Mouse (Mus musculus) mature B cell (primary cell): ENCODE measurements around the gene Tspan11.

ENCODE experiments used
- in situ Hi-C: fragments of 300-500 bp; cut with MboI; formaldehyde crosslinking; loops from 2 replicates; pipeline ENCODE4 v1.14.3; 2019

Gene Tspan11

DNA sequence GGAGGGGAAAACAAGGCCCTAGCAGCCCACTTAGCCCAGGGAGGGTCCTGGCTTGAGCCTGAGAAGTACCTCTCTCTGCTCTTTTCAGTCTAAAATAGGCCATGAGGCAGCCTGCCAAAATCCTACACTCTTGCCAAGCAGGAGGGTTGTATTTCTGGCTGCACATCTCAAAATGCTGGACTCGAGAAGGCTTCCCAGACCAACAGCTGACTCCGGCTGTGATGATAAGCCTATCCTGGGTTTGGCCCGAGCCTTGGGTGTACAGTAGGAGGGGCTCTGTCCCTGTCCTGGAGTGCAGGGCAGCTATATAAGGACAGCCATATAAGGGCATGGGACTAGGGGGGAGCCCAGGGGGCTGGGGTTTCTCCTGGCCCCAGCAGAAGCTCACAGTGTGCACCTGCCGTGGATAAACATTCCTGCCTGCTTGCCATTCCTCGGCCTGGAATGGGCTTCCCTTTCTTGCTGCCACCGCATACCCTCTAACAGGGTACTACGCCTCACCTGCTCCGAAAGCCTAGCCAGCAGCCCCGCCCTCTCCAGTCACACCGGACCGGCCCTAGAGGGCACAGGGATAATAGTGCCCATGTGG lies 102.3 kb downstream of the Tspan11 start:
- in situ Hi-C loops = no loop called here

DNA sequence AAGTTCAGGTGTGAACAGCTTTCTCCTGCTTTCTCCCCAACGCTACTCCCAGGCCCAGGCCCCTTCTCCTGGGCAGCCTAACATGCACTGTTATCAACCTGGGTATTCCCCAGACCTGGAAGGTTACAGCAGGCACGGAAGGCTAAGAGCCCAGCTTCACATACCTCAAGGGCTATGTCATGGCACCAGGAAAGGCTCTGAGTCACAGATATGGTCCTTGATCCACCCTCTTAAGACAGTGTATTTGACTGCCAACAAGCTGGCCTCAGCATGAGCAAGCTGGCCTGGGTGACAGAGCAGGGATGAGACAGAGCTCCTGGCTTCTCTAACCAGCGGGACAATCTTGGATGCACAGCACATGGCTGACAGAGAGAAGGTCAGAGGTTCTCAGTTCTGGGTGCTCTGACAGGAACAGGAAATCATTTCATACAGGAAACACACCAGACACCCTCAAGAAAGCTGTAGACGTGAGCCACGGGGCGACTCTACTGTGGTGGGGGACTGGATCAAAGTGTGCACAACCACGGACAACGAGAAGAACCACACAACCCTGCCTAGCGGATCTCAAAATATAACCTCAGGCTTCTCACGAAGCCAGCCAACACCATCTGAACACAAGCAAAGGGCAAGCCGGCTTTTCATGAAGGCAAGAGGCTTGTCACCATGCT lies 104.3 kb downstream of the Tspan11 start:
- in situ Hi-C loops = no loop called here

DNA sequence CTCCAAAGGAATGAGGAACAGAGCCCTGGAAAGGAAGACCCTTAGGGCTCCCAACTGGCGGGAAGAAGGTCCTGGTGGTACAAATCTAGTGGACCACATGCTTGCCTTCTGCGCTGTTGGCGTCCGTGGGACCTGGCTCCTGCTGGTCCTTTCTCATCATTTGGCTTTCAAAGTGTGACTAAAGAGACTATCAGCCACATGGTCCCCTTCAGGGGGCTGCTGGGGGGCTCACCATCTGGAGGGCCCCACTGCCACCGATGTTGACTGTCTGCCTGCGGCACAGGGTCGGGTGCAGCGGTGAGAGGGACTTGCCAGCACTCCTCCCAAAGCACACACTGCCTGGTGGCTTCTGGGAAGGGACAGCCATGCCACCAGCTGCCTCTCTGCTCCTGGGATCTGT lies 105.6 kb downstream of the Tspan11 start:
- in situ Hi-C loops = no loop called here

- in situ Hi-C loops = no loop called here
These were observed 109.5 kb downstream of the Tspan11 start for GRCm38 (mm10) chr6:127996928-127997327.

DNA sequence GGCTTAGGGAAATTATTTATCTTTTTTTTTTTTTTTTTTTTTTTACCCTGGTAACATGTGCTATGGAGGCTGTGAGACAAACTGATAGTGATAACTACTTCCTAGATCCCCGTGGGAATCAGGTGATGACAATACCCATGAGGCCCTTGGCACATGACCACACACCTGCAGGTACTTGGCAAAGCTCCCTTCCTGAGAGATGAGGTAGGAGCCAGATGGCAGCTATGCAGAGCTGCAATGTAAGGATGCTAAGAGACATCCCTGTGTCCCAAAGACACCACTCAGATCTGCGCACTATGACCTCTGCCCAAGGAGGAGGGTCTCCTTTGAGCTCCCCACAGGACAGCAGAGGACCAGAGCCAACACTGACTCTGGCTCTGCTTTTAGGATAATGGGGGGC lies 111.7 kb downstream of the Tspan11 start:
- in situ Hi-C loops = no loop called here

DNA sequence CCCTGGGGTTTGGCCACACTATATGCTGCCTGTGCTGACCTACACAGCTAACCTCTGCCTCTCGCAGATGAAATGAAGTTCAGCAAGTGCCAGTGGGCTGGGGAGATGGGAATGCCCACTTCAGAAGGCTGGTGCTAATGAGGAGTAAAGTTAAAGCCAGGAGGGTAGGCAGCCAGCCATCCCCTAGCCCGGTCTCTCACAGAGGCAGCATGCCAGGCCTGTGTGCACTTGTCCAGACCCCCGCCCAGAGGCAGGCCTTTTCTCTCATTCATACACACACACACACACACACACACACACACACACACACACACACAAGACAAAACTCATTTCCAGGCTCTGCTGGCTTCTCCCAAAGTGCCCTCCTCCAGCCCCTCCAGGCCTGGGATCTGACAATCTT lies 113.4 kb downstream of the Tspan11 start:
- in situ Hi-C loops = no loop called here

GRCm38 (mm10) chr6:128001587-128001986 lies 114.2 kb downstream of the Tspan11 start:
- in situ Hi-C loops = no loop called here

GRCm38 (mm10) chr6:128002104-128002503 lies 114.7 kb downstream of the Tspan11 start:
- in situ Hi-C loops = no loop called here

DNA sequence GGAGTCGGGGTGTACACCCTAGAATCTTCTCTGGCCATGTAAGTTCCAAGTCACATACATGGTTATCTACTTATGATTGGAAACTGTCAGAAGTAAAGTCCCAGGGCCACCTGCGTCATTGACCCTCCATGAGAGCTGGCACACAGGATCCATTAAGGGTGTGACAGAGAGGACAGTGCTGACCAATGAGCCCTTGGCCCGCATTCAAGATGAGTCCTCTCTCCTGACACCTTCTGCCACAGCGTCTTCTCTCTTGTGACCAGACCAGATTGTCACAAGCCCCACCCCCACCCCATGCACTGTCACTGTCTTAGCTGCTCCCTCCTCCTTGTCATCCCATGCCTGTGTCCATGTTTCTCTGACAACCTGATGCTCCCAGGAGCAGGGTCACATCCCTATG lies 115.3 kb downstream of the Tspan11 start:
- in situ Hi-C loops = no loop called here

GRCm38 (mm10) chr6:128003542-128003941 lies 116.2 kb downstream of the Tspan11 start:
- in situ Hi-C loops = no loop called here
